Mouse (Mus musculus) adrenal gland, adult (tissue): ENCODE measurements around the gene Itga8.

ENCODE experiments used
- DNase-seq, 2 experiments: peaks; one replicate each; pipeline ENCODE4 v3.0.0; 2022 to 2023; ENCODE audit warnings: low spot score in 1 of 2; ENCODE audit not compliant: inconsistent age in 2 of 2

The Itga8 gene

GRCm38 (mm10) chr2:12301431-12302170 lies at the start of gene Itga8:
Gene Itga8 (minus strand): TSS chr2:12301922.
- peak; percentile 79 to 94 for DNase-seq

GRCm38 (mm10) chr2:12348914-12349313 lies 47.2 kb upstream of the Itga8 start:
- DNase-seq, result no peak

- DNase-seq, result no peak
Observed at GRCm38 (mm10) chr2:12331962-12332361, 30.2 kb upstream of the Itga8 start.

- DNase-seq, result no peak
Observed at GRCm38 (mm10) chr2:12329620-12330019, 27.9 kb upstream of the Itga8 start.

GRCm38 (mm10) chr2:12329068-12329407 lies 27.3 kb upstream of the Itga8 start:
- no peak for DNase-seq

GRCm38 (mm10) chr2:12328355-12329067 lies 26.8 kb upstream of the Itga8 start:
- DNase-seq, result no peak

- DNase-seq, result no peak
Observed at GRCm38 (mm10) chr2:12327691-12328354, 26.1 kb upstream of the Itga8 start.

- DNase-seq, result peak; percentile 42 to 70
Observed at GRCm38 (mm10) chr2:12327216-12327615, 25.5 kb upstream of the Itga8 start.

GRCm38 (mm10) chr2:12325868-12326267 lies 24.1 kb upstream of the Itga8 start:
- DNase-seq, result no peak

GRCm38 (mm10) chr2:12325417-12325816 lies 23.7 kb upstream of the Itga8 start:
- peak; percentile 87 to 88 for DNase-seq

- DNase-seq, result no peak
Observed at GRCm38 (mm10) chr2:12320914-12321313, 19.2 kb upstream of the Itga8 start.

GRCm38 (mm10) chr2:12318715-12319114 lies 17.0 kb upstream of the Itga8 start:
- no peak for DNase-seq

GRCm38 (mm10) chr2:12318036-12318435 lies 16.3 kb upstream of the Itga8 start:
- no peak for DNase-seq

GRCm38 (mm10) chr2:12317343-12317742 lies 15.6 kb upstream of the Itga8 start:
- DNase-seq, result peak in 1 of 2 experiments; percentile 45

- DNase-seq, result peak; percentile 31 to 79
Observed at GRCm38 (mm10) chr2:12316361-12316760, 14.6 kb upstream of the Itga8 start.

- no peak for DNase-seq
Observed at GRCm38 (mm10) chr2:12314028-12314427, 12.3 kb upstream of the Itga8 start.

- DNase-seq, result peak in 1 of 2 experiments; percentile 41
Observed at GRCm38 (mm10) chr2:12308466-12308865, 6.7 kb upstream of the Itga8 start.

- DNase-seq, result peak; percentile 26 to 61
Observed at GRCm38 (mm10) chr2:12307311-12307710, 5.6 kb upstream of the Itga8 start.

GRCm38 (mm10) chr2:12305064-12305650 lies 3.4 kb upstream of the Itga8 start:
- DNase-seq, result no peak

GRCm38 (mm10) chr2:12300449-12301228 lies 1.1 kb downstream of the Itga8 start:
- no peak for DNase-seq

- DNase-seq, result no peak
Observed at GRCm38 (mm10) chr2:12297287-12297686, 4.4 kb downstream of the Itga8 start.
